Mouse (Mus musculus) urinary bladder, adult 18-20 months (tissue): ENCODE measurements at regions not wholly inside any gene's neighbourhood (a gene's known extent, or its start where the extent isn't known, plus 50 kb on each side); places are given as distances from the start of the nearest gene placed in this dataset.

ENCODE experiments used
- DNase-seq, 2 experiments: peaks; one replicate each; pipeline ENCODE4 v3.0.0; 2022; ENCODE audit warnings: low spot score in 2 of 2, mixed read lengths in 2 of 2

DNA sequence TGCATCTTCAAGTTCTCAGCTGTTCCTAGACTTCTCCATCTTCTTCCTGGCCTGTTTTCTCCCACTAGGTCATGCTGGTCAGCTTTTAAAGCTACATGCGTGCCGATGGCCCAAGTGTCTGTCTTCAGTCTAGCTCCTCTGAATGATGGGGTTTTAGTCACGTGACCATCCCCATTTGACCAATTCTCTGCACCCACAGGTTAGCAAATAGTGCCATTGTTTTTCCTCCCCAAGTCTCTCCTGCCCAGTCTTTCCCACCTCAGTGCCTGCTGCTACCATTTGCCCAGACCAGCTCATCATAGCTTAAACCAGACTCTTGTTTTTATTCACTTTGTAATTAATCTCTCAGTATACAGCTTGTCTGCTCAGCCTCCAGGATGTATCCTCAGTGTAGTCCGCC is 62.3 kb downstream of the Zfp706 start:
- no peak for DNase-seq

DNA sequence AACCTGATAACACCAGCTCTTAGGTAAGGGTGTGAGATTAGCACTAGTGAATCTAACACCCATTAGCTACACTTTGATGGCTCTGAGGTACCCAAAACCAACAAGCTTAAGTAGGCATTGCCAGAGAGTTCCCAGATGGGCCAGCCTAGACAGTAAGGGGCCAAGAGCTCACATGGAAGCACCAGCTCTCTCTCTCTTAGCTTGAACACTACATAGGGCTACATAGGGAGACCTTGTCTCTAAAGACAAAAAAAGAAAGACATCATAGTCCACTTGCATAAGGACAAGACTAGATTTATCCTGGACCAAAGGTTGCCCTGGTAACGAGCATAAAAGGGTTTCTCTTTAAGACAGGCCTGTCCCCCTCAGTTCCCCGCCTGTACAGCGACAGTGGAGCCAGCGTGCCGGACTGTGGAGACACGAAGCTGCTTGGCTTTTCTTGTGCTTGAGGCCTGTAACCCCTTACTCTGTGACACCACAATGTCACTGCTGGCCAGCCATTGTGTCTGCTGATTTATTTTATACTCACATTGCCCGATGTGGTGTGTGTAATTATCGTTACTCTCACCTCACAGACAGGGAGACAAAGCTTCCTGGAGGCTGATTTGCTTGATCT is 62.9 kb downstream of the Zfp706 start:
- no peak for DNase-seq

DNA sequence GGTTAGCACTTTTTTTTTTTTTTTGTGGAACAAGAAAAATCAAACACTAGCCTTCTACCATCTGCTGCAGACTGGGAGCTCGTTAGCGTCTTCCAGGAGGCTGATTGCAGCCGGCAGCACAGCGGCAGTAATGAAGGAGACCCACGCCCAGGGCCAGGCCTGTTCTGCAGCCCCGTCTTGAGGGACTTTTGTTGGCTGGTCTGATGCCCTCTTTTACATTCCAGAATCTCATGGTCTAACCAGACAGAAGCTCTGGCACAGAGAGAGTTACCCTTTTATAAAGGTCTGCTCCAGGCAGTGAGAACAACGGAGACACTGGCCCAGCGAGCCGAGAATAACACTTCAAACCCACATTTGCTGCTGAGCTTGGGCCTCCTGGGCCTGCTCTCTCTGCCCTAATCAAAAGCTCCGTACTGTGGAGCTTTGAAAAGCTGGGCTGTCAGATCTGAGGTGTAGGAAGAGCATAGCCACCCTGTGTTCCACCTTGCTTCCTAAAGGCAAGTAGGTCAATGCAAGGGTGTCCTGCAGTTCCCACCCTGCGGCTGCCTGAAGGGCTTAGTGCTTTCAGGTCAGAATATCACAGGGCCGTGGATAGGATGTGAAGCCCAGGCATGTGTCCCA is 64.0 kb downstream of the Zfp706 start:
- DNase-seq: no peak

DNA sequence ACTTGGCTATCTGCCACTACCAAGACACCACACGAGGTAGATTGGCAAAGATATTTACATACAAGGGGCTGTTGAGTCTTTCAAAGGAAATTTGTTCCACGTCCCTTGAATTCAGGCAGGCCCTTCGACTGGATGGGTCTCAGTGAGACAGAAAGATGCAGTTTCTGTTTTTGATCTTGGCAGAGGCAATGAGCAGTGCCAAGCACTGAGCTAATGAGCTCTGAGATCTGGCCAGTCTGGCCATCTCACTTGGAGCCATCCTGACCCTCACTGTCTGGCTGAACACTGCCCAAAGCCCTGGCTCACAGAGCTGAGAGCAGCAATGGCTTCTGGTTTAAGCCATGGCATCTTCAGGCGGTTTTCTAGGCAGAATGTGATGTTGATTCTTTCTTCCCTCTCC is 65.3 kb downstream of the Zfp706 start:
- DNase-seq: no peak

DNA sequence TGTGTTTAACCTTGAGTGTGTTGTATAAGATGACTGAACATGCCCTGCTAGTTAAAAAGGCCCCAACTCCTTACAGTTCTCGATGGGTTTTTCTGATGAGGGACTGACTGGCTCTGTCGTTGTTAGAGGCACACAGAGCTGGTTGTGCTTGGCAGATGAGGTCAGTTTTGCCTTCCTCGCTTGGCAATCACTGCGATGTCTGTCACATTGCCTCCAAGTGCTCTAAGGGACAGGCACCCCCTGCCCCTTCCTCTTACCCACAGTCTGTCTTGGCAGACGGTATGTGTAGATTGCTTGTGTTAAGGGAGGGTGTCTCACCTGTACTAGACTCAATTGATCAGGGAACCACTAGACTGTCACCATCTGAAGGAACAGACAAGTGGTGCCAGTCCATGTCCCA is 65.8 kb downstream of the Zfp706 start:
- DNase-seq: no peak

DNA sequence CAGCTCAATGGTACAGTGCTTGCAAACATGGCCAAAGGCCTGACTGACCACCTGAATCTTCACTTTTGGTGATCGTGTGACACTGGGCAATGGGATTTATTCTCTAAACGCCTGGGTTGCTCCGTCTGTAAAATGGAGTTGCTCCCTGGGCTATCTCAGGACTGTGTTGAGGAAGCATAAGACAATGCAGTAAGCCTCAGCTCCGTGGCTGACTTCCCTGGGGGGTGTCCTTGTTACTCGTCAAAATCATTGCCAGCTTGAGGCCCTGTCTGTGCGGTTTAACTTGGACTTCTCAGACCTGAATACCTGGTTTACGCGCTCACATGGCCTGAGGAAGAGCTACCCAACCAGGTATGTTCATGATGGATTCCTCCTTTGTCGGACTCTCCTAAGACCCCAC is 68.0 kb downstream of the Zfp706 start:
- DNase-seq: no peak

DNA sequence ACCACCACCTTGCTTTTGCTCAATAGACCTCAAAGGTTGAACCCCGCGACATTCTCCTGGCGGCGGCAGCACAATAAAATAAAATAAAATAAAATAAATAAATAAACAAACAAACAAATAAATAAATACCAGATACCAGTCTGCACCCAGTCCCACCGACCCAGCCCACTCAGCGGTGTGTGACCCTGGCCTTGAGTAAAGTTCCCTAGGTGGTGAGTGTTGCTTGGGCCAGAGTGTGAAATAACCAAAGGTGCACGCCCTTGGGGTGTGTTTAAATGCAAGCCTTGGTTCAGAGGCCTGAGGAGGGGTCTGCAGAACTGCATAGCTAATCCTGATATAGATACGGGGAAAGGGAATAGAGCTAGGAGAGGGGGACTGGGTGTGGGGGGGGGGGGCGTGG is 68.4 kb downstream of the Zfp706 start:
- no peak for DNase-seq

DNA sequence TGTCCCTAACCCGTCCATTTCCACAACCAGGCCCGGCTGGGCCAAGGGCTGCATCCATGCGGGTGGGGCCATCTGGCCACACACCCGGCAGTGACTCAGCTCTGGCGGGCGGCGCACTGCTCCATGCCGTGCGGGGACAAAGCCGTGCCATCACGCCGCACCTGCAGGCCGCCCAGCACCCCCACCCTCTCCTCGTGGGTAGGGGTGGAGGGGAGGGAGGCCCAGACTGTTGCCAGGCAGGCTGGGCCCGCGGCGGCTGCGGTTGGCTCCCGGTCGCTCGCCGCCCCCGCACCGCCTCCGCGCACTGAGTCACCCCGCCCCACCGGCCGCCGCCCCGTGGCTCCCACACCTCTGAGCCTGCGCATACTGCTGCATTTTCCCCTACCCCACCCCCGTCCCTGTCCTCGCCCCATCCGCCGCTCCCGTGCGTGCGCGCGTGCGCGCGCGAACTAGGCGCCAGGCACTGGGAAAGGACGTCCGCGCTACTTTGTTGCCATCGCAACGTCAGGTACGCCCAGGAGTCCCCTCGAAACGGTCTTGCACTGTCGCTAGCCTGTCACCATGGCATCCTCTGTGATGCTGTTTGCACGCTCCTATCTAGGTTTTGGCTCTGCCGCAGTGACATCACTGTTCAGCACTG is 68.9 kb downstream of the Zfp706 start:
- DNase-seq: peak; percentile 85 to 90

DNA sequence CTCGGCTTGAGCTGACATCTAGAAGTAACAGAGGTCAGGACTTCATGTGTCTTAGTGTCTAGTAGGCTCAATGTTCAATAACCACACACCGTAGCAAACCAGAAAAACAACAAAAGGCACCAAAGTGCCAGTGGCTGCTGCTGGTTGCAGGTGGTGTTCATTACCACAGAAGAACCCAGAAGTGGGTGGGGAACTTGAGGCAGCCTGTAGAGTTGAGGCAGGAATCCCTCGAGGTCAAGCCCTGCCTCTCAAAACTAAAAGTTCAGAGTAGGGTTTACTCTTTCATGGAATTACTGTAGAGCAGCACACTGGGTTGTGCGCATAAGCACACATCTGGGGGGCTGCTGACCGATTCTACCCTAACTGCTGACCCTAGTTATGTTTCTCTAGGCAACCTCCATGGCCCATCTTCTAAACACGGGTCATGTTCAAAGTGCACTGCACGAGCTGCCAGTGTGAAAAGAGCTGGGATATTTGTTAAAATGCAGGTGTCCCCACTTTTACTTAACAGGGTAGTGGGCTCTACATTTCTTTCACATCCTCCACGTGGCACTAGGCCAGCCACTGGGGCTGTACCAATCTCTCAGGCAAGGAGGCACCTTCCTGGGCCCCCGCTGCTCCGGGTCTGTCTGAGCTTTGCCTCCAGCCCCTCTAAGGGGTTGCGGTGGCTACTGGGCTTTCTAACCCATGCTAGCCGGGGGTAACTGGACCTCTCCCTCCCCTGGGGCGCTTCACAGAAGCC is 69.6 kb downstream of the Zfp706 start:
- no peak for DNase-seq

DNA sequence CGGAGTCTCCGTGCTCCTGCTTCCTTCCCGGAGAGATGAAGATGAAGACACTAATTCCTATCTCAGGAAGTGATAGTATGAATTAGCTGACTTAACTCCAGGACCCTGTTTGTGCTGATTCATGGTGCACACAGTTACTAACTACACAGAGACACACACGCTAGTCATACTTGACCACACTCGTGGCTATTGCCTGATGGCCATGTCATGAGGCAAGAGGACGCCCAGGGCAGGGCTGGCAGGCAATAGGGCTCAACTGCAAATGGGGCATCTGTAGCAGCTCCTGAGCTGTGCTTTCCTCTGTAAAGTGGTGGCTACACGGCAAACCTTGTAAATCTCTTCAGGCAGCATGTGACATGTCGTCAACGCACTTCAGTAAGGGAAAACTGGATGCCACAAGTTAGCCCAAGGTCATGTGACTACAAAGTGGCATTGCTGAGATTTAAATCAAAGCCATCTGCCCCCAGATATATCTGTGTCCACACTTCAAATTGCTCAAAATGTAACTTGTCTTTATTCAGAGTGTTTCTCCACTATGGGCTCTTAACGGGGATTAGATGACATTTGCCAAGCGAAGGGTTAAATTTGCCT is 70.4 kb downstream of the Zfp706 start:
- no peak for DNase-seq

DNA sequence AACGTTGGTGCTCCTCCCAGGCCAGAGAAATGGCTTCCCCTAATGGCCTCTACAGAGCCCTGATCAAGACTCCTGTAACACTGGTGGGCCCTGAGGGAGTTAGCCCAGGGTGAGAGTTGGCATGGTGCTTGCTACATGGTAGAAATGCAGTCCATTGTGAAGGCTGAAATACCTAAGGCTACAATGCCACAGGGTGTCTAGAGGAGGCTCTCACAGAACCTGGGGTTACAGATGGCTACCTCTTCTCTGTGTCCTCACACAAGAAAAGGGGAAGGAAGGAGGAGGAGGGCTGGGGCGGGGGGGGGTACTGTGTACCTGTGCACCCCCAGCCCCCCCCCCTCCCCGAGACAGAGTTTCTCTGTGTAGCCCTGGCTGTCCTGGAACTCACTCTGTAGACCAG is 72.8 kb downstream of the Zfp706 start:
- no peak for DNase-seq

DNA sequence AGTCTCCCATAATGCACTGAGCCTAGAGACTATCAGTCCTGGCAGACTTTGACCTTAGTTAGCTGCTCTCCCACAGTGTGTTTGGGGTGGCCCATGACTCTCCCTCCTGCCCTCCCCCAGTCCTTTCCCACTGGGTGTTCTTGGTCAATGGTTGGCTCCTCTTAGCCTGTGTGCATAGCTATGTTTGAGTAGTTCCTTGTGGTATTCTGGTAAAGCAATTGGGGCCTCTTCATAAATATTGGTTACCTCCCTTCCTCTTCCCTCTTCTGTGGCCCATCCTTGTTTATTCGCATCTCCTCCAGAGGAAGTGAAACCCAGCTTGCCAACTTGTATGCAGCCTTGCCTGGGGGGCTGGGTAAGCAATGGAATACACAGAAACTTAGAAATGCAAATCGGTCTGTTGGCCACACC is 74.0 kb downstream of the Zfp706 start:
- no peak for DNase-seq

DNA sequence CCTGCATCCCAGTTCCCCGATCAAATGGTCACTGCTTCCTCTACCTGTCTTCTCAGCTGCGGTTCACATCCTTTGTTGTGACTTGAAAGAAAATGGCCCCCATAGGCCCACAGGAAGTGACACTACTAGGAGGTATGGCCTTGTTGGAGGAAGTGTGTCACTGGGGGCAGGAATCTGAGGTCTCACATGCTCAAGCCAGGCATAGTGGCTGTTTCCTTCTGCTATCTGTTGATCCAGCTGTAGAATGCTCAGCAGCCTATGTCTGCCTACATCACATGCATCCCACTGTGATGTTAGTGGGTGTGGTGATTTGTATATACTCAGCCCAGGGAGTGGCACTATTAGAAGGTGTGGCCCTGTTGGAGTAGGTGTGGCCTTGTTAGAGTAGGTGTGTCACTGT is 76.1 kb downstream of the Zfp706 start:
- DNase-seq: no peak

DNA sequence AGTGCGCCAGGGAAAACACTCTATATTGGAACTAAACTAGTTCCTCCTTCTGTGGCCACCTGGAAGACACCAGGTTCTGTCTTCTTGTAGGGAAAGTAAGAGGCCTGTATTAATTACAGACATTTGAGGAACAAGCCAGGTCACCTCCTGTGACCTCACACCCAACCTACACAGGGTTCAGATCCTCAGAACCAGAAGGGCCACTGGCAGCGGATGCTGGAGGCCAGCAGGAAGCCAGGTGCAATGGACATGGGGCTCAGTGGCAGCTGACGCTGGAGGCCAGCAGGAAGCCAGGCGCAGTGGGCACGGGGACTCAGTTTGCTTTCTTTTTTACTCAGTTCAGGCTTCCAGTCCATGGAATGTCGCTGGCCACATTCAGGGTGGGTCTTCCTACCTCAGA is 77.1 kb downstream of the Zfp706 start:
- DNase-seq: no peak

DNA sequence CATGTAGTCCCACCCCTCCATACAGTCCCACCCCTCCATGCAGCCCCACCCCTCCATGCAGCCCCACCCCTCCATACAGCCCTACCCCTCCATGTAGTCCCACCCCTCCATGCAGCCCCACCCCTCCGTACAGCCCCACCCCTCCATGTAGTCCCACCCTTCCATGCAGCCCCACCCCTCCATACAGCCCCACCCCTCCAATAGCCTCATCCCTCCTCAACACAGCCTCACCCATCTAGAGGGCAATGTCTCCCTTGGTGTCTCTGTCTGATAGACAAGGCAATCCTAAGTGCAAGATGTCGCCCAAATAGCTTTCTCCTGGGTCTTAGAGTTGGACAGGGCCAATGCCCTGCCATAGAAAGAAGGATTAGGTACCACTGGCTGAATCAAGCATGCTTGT is 77.8 kb downstream of the Zfp706 start:
- no peak for DNase-seq

DNA sequence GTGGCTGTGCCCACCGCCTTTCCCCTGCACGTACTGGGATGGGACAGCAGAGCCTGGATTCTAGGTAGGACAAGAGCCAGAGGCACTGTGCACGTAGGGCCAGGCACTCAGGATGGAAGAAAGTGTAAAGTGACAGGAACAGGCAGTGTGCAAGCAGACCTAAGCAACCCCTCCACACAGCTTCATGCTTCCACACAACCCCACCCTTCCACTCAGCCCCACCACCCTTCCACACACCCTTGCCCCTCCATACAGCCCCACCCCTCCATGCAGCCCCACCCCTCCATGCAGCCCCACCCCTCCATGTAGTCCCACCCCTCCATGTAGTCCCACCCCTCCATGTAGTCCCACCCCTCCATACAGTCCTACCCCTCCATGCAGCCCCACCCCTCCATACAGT is 78.5 kb downstream of the Zfp706 start:
- no peak for DNase-seq

DNA sequence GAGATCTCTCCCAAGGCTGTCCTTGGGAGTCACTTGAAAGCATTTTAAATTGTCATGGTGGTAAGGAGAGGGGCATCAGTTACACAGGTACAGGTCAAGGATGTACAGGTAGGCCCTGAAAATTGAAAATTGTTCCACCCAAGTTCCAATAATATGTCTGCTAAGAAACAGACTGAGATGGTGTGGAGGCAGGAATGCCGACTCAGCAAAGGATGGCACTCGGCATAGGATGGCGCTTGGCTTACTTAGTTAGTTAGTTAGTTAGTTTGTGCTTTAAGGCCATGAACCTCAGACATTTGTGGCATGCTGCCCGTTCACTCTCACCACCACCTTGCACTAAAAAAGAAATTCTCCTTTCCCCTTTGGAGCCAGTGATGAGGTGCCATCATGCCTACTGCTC is 78.9 kb downstream of the Zfp706 start:
- no peak for DNase-seq

DNA sequence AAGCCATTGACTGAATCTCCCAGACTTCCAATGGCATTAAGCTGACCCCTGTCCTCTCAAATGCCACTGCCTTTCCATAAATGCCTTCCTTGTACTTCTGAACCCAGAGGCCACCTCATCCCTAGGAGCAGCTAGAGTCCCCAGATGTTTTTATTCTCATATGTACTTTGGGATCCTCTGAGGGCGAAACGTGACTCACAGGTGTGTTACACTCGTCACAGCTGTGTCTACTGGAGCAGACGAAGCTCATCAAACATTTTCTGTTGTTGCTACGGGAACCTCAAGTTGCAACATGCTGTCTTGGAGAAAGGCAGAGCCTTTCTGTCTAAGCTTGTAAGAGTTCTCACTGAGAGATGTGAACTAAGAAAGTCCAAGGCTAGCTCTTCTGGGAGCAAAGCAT is 80.1 kb downstream of the Zfp706 start:
- peak; percentile 28 to 39 for DNase-seq

DNA sequence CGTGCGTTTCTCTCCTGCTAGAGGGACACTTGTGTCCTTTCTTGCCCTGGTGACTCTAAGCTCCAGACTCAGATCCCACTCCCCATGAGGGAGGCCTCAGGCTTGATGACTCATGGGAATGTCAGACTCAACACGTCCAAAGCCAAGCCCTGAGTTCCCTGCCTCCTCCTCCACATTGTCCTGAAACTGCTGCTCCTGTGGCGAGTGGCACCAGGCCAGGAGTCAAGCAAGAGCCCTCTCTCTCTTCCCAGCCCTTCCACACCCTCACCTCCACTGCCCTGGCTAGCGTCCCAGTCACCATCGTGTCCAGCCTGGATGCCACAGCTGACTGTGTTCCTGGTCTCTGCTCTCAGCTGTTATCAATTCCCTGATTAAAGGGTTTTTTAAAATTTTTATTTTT is 83.4 kb downstream of the Zfp706 start:
- peak in 1 of 2 experiments; percentile 28 for DNase-seq

DNA sequence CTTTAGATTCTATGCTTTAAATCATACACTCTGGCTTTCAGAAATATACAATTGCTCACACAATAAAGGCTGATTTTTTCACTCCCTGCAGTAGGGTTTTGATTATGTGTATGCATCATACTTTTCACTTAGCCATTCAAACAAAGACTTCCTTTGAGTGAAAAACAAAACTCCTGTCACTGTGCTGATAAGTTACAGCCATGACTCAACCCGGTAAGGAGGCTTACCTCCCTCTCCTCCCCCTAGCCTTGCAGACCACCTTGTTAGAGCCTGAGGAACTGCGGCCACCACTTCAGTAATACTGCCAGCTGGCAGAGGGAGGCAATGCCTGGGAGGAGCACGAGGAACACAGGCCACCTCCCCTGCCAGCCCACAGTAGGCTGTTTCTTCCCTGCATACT is 86.2 kb downstream of the Zfp706 start:
- no peak for DNase-seq

DNA sequence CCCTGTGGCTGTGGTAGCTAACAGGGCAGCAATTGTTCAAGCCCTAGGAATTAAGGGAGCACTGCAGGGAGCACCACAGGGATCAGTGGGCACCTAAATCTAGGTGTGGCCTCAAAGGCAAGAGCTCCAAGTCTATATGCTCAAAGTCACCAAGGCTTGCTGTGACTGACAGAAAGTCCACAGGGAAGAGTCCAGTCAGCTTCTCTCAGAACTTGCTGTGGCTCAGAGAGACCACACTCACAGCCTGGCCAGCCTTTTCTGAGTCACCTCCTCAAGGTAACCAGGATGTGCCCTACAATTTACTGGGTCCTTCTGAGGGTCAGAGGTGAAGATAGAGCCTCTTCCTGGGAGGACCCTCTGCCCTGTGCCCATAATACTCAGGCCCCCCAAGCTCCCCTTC is 86.7 kb downstream of the Zfp706 start:
- no peak for DNase-seq

DNA sequence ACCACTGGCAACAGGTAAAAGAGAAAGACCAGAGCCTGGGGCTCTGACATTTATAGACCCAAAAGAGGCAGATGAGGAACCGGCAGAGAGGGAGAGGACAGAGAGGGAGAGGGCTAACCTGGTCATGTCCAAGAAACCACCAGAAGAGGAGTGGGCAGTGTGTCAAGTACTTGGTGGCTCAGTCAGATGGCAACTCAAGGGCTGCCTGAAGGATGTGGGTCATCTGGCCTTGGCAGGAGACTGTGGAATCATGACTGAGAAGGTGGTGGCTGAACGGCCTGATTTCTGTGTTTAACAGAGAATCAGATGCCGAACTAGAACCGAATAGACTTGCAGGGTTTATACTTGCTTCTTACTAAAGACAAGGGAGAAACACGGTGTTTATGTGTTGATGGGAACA is 87.9 kb downstream of the Zfp706 start:
- DNase-seq: no peak

DNA sequence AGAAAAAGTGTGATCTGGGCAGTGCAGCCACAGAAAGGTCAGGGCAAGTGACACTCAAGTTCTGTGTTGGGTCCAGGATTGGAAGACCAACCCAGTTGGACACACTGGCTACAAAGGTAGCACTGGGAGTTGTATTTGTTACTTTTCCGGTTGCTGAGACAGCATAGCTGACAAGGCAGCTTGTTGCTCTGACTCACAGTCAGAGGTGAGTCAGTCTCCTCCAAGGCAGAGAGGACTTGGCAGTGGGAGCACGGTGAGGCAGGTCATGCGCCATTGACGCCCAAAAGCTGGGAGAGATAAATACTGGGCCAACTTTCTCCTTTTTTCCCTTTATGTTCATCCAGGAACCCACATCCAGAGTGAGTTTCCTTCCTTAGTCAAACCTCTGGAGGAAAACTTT is 88.4 kb downstream of the Zfp706 start:
- DNase-seq: no peak
